Mouse (Mus musculus): ENCODE data around the gene Pcsk1.

Pcsk1 gene

GRCm38 (mm10) chr13:75089721-75090410 is at the start of gene Pcsk1:
Gene Pcsk1, plus strand, starts transcription at chr13:75089826.
- no peak for DNase-seq (ENCODE audit: low spot score)

GRCm38 (mm10) chr13:75058818-75059217 is 30.8 kb upstream of the Pcsk1 start:
- no peak for DNase-seq (ENCODE audit: low spot score)

- no peak for DNase-seq (ENCODE audit: low spot score)
Observed at GRCm38 (mm10) chr13:75063947-75064346, 25.7 kb upstream of the Pcsk1 start.

GRCm38 (mm10) chr13:75088597-75088996 is 1.0 kb upstream of the Pcsk1 start:
- peak; percentile 27 for DNase-seq (ENCODE audit: low spot score)

- no peak for DNase-seq (ENCODE audit: low spot score)
Observed at GRCm38 (mm10) chr13:75090411-75090779, 769 bp downstream of the Pcsk1 start.

- no peak for DNase-seq (ENCODE audit: low spot score)
Observed at GRCm38 (mm10) chr13:75091071-75091470, 1.4 kb downstream of the Pcsk1 start.

- DNase-seq (ENCODE audit: low spot score) = no peak
Observed at GRCm38 (mm10) chr13:75095487-75095886, 5.9 kb downstream of the Pcsk1 start.

- no peak for DNase-seq (ENCODE audit: low spot score)
Observed at GRCm38 (mm10) chr13:75113114-75113513, 23.5 kb downstream of the Pcsk1 start.

GRCm38 (mm10) chr13:75114007-75114424 is 24.4 kb downstream of the Pcsk1 start:
- no peak for DNase-seq (ENCODE audit: low spot score)

GRCm38 (mm10) chr13:75114838-75115237 is 25.2 kb downstream of the Pcsk1 start:
- no peak for DNase-seq (ENCODE audit: low spot score)

- DNase-seq (ENCODE audit: low spot score) = no peak
Observed at GRCm38 (mm10) chr13:75135833-75136232, 46.2 kb downstream of the Pcsk1 start.

GRCm38 (mm10) chr13:75160661-75161060 is 71.0 kb downstream of the Pcsk1 start:
- no peak for DNase-seq (ENCODE audit: low spot score)

- no peak for DNase-seq (ENCODE audit: low spot score)
Observed at GRCm38 (mm10) chr13:75163408-75163807, 73.8 kb downstream of the Pcsk1 start.

Measured in yolk sac, embryonic 10.5 days (tissue).